Mouse (Mus musculus) heart, postnatal 4 days (tissue): Measurements from ENCODE around the gene Krt8. TPM values are rescaled to one million over a fixed set of nuclear protein-coding genes. Genes with fewer than 3 reads are reported as not detected.
A peak's percentile ranks its signal among the peaks of the same experiment; 100 is the strongest.
"Not testable (repeated sequence)": the region's sequence is repeated elsewhere in the genome, so short reads cannot be mapped to it uniquely, and the experiment has no call there.

Source experiments
- DNase-seq: peaks from one replicate; pipeline ENCODE4 v3.0.0; 2021
- total RNA-seq, 2 experiments: library from RNA; stranded (reverse); gene quantifications; 2 replicates each; pipeline ENCODE4 v1.2.3; 2021

Gene Krt8
- total RNA-seq, 2 experiments from 2014 or later, result 6.2 to 6.4 TPM

DNA sequence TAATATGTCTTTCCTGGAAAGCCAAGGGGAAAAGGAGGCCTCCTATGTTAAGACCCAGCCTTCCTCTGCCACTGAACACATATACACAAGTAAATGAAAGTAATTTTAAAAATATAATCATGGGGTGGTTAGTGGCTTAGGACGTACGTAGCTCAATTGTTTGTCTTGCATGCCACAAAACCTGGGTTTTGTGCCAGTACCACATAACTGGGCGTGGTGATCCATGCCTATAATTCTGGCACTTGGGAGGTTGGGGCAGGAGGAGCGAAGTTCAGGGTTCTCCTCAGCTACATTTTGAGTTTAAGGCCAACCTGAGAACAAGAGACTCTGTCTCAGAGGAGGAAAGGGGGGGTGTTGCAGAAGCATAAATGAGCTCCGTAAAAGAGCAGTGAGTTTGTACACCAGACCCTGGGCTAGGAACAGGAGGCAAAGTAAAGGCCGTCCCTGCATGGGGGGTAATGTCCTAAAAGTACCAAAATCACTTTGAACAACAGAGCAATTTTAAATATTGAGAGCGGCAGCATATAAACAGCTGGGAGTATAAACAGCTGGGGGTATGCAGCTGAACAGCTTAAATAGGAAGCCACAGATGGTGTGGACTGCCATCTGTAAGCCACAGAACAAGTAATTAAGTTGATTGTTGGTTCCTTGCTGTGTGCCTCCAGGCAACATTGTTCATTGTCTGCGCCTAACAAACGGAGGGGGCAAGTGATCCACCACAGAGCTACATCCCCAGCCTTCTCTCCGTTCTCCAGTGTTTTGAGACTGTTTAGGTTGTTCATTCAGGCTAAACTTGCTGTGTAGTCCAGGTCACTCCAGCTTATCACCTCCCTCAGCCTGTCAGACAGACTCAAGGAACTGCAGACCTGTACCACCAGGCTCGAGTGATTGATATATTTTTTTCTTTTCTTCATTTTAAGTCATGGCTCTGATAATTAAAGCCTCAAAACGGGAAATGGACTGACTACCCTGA is 3.1 kb upstream of the Krt8 start:
- no peak for DNase-seq

DNA sequence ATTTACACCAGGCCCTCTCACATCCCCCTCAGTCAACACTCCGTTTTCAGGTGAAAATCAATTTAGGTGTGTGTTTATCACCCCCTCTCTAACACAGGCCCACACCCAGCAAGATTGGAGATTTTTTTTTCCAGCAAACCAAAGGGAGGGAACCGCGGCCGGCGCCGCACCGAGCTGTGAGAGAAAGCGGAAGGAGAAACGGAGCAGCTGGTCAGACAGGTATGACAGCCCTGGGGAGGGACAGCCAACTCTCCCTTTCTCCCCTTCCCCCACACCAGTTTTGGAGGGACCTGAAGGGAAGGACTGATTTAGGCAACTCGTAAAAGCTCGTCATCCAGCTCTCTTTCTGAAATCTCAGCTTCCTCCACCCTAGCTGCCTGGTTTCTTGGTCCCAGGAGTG is 2.0 kb upstream of the Krt8 start:
- no peak for DNase-seq

DNA sequence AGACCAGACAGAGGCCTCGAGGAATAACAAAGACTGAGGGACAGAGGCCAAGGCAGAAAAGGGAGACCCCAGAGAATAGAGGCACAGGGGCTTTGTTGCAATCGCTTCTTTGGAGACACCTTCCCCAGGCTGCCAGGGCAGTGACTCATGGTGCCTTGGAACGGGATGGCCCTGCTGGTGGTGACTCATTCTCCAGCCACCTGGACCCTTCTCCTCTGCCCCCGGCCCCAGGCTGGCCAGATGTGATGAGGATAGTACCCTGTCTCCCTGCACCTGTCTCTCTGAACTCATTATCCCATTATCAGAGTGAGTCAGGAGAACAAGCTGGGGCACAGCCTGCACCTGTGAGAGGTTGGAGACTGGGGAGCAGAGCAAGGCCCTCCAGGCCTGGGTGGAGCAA is 1.0 kb upstream of the Krt8 start:
- DNase-seq, result no peak

DNA sequence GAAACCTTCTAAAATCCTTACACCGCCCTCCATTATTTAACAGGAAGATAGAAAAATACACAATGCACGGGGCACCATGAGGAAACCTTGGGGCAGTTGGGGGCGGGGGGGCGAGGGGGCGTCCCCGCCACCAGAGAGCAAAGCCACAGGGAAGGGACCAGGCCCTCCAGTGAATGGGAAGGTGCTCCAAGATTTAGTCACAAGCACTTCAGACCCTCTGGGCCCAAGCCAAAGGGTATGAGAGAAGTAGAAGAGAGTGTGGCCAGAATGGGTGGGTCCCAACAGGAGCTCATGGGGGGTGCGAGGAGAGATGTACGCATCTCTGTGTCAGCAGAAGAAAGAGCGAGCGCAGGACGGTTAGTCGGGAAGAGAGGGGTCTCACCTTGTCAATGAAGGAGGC is 766 bp downstream of the Krt8 start:
- DNase-seq, result no peak

DNA sequence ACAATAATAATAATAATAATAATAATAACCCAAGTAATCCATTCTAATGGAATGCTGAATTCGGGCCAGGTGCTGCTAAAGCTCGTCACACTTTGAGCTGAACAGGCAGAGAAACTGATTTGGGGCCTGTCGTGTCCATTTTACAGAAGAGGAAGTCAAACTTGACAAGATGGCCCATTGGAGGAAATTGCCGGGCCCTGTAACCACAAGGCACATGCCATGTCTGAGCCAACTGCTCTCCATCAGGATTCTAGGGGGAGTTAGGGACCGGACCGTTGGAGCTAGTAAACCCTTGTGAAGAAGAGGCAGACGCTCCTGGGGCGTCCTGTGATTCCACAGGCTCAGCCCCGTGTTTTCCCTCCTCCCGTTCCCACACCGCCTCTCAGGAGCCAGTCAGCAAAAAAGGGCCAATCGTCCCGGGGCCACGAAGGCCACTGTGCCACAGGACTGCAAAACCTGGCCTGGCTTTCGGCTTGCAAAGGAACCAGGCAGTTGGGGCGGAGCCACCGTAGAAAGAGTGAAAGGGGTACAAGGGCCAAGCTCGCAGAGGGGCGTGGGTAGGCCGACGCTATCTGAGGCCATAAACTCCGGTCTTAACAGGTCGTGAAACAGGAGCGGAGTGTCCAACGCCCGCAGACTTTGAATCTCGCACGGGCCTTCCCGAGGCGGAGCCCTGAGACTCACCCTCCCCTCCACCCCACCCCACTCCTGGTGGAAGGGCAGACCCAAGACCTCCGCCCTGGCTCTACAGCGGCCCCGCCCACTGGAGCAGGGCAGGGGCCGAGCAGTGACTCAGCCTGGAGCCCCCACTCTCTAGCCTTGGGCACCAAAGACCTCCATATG is 1.4 kb downstream of the Krt8 start:
- DNase-seq, result peak; percentile 68

DNA sequence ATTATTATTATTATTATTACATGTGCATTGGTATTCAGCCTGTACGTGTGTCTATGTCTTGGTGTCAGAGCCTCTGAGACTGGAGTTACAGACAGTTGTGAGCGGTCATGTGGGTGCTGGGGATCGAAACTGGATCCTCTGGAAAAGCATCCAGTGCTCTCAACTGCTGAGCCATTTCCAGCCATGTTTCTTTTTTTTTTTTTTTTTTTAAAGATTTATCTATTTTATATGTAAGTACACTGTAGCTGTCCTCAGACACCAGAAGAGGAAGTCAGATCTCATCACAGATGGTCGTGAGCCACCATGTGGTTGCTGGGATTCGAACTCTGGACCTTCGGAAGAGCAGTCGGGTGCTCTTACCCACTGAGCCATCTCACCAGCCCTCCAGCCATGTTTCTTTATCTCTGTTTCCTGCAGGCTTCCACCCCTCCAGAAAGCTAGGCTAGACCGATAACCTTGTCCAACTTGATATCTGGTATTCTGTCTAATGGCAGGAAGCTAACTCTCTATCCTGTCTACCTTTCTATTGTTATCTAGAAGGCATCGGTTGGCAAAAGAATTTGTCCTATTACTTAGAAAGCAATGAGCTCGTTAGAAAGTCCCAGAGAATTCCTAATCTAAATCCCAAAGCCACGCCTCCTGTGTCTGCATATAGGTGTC is 4.5 kb downstream of the Krt8 start:
- no peak for DNase-seq

DNA sequence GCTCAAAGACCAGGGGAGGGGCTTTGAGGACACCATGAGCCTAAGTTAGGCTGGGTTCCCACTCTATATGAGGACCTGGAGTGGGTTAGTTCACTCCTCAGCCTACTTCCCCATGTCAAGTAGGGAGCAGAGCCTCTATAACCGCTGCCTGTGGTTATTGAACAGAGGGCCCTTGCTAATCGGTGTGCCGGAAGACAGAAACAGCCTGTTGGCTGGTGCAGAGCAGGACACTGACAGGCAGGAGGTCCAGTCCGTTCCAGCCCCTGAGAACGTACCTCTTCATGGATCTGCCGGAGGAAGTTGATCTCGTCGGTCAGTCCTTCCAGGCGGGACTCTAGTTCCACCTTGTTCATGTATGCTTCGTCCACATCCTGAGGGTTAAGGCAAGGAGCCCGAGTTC is 5.1 kb downstream of the Krt8 start:
- DNase-seq, result no peak

DNA sequence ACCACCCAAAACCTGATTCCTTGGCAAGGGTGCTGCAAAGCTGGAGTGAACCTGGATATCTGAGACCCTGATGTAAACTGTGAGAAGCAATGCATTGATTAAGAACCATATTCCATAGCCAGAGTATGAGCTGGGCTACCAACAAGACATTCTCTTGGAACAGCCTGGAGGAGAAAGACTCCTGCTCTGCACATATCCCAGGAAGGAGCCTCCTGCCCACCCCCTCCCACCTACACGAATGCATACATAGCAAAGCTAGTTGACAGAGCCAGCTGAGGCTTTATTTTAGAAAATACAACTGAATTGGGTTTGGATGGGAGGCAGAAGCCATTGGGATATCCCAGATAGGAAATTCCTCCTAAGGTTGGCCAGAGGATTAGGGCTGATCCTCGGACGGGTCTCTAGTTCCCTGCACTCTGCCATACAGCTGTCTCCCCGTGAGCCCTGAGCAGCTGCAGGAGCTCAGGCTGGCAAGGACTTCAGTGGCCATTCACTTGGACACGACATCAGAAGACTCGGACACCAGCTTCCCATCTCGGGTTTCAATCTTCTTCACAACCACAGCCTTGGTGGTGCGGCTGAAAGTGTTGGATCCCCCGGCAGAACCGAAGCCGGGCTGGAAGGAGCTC is 7.7 kb downstream of the Krt8 start:
- DNase-seq, result not testable (repeated sequence)

DNA sequence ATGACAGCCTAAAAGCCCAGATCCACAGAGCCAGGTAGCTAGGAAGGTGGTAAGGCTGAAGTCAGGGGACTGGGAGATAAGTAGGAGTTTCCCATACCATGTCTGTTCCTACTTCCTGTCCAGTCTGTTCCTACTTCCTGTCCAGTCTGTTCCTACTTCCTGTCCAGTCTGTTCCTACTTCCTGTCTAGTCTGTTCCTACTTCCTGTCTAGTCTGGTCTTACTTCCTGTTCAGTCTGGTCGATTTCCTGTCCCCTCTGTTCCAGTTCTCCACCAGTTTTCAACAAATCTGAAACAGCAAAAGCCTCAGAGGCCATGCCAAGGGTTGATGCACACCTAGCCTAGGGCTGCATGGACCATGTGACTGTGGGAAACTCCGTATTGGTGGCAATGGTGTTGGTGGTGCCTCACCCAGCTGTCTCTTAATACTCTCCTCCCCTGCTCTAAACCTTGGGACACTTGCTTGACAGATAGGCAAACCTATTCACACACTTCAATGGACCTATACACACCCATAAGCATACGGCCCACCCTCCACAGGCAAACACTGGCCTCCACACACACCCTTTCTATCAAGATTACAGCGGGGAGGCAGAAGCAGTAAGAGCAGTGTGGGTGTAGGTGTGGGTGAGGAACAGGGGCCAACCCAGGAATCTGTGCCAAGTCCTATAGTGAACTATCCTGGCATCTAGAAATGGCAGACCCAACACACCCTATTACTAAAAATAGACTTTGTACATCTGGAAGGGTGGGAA is 8.6 kb downstream of the Krt8 start:
- DNase-seq, result no peak

DNA sequence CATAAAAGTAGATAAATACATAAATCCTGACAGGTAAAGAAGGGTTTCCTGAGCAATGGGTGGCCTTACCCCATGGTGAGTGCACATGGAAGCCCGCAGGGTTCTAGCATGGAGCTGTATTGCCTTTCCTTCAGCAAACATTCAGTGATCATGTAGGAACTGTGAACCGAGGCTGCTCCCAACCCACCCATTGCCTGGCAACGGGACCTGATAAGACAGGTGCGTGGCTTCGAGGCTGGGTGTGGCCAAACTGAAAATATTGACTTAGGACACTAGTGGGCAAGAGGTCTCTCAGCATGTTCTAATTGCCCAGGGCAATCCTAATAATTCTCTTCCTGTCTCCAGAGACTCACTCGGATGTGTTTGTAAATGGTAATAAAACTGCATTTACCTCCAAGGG is 9.9 kb downstream of the Krt8 start:
- no peak for DNase-seq

DNA sequence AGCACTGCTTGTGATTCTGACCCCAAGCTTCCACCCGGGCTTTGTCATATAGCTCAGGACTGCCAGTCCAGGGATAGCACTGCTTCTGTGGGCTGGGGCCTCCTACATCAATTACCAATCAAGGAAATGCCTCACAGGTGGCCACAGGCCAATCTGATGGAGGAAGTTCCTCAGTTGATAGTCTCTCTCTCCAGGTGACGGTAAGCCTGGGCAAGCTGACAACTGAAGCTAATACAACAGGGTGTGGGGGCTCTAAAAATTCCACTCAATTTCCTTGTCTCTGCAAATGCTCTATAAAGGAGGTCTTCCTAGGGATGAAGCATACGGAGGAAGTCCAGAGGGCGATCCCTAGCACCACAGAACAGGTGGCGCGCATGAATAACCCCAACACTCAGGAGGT is 13.3 kb downstream of the Krt8 start:
- DNase-seq, result no peak

DNA sequence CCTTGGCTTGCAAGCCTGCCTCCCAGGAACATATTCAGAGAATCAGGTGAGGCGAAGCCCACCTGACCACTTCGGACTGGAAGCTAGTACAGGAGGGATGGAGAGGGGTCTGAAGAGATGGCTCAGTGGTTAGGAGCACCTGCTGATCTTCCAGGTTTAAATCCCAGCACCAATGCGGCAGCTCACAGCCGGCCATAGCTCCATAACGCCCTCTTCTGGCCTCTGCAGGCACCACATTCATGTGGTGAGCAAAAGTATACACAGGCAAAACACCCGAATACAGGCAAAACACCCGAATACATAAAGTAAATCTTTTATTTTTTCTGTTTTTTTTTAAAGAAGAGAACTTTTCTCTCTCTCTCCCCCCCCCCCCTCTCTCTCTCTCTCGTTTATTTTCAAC is 15.6 kb downstream of the Krt8 start:
- no peak for DNase-seq

DNA sequence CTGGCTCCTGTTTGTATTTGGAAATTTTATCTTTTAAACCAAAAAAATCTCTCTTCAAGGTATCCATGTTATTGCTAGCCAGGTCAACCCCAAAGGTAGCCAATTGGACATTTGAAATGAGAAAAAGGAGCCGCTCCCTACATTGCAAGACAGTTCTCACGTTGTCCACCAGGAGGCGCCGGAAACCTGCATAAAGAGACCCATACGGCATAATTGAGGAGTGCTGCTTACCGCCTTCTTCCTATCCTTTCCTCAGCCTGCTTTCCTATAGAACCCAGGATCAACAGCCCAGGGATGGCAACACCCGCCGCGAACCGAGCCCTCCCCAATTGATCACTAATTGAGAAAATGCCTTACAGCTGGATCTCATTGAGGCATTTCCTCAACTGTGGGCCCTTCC is 16.2 kb downstream of the Krt8 start:
- peak; percentile 90 for DNase-seq

DNA sequence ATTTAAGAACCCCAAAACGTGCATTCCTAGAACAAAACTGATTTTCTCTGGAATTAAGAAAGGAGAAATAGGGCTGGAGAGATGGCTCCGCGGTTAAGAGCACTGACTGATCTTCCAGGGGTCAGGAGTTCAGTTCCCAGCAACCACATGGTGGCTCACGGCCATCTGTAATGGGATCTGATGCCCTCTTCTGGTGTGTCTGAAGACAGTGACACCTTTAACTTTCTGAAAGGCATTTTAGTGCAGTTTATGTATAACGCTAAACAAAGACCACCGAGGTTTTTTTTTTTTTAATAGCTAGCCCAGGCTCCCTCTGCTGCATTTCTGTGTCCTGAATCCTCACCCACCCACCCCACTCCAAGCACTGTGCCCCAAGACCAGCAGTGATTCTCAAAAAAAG is 19.5 kb downstream of the Krt8 start:
- DNase-seq, result no peak

DNA sequence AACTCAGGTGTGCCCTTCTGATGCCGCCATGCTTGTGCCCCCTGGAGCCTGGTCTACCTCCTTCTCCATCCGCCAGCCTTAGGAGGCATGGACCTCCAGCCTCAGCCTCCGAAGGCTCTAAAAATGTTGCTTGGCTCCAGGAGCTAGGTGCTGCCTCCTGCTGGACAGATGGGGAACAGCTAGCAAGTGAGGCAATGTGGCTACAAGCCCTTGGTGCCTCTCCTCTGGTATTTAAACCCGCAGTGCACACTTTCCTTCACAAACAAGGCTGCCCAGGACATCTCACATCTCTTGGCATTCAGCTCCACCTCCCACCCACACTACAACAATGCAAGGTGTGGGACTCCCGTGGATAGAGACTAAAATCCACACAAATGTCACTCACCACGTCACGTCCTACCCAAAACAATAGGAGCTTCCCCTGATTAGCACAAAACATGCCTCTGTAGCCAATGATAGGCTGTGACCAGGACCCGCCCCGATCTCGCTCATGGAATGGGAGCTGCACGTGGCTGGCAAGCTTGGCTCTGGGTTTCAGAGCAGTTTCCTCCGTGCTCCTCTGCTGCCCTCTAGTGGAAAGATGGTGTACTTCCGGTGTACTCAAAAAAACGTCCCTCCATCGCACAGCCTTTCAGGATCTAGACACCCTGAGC is 20.2 kb downstream of the Krt8 start:
- DNase-seq, result peak; percentile 96

DNA sequence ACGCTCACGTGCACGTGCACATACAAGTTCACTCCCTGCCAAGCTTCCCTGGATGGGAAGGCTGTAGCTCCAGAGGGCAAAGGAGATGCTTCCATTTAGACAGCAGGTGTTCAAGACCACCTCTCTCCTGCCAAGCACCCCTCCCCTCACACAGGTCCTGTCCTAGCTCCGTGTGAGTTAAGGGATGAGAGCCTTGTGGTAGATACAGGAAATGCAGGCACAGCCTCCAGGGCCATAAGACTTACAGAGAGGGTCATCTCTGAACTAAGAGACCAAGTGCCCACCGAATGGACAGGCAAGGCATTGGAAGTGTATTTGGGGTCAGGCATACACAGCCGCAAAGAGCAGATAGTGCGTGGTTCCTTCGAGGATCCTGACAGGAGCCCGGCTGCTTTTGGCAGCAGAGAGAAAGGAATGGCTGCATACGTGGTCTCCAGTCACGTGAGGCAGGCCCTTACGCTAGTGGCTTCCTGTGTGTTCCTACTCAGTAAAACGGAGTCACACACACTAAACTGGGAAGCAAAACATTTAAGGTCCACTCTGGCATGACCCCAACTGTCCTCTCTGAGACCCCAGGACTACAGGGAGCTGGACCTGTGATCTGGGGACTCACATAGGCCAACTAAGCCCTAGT is 20.9 kb downstream of the Krt8 start:
- DNase-seq, result no peak

DNA sequence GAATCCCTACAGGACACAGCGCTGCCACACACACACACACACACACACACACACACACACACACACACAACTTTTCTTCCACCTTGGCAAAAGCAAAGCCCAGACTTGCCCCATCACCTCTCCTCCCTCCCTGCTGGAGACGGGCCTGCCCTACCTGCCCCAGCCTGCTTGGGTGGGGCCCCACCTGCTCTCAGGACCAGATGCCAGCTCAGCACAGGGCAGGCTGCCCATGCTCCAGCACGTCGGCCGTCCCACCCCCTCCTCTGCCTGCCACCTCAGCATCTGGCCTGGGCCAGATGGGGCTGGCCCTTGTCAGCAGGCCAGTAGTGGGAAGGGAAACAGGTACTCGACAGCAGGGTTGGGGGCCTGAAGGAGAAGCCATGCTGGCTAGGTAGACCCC is 23.4 kb downstream of the Krt8 start:
- DNase-seq, result no peak

DNA sequence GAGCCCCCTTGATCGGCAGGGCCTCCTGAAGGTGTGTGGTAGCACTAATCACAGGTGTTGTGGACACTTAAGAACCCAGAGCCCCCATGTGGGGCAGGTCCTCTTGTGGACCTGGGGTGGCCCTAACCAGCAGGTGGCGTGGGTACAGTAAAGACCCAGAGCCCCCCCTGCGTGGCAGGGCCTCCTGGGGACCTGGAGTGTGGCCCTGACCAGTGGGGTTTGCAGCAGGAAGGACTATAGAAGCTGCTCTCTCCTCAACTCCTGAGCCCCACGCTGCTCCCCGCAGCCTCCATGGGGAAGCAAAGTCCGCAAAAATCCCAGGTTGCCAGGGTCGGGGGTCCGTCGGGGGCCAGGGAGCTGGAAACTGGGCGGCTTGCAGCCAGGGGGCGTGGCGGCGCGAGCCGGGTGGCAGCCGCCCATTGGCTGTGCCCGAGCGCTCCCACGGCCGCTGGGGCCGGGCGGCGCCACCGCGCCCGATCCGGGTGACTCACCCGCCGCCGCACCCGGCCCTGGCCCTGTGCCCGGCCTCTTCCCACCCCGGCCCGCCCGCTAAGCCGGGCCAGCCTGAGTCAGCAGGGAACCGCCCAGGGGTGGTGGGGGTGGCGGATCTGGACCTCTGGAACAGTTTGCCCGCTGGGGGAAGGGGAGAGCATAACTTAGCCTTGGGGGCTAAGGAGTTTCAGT is 27.1 kb downstream of the Krt8 start:
- peak; percentile 95 for DNase-seq

DNA sequence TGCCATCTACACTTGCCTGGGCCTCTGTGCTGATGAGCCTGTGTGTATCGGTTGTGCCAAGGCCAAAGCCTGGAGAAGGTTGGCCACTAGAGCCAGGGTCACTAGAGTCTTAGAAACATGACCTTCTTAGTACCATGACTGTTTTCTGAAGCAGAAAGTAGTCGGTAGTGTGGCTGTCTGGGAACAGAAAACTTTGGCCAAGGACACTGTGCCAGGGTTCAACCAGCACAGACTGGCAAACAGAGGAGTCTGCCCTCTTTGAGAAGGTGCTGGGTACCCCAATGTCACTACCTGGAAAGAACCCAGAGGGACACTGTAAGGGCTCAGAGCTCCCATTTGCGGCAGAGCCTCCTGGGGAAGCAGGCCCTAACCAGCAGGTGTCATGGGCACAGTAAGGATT is 27.6 kb downstream of the Krt8 start:
- no peak for DNase-seq

DNA sequence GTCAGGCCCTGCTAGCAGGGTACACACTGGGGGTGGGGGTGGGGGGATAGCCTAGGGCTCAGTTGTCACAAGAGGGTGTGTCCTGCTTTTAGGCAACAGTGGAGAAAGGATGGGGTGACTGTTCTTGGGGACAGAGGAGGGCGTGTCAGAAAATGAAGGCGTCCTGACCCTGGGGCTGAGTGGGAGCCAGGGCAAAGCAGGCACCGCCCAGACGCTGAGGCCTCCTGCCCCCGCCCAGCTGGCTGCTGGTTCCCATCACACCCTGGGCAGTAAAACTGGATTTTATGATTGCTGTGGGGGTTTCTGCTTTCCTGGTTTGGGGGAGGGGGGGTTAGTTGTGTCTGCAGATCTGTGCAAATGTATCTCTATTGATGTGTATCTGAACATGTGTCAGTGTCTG is 28.3 kb downstream of the Krt8 start:
- peak; percentile 46 for DNase-seq
